Mouse (Mus musculus) forebrain, postnatal 0 days (tissue): ENCODE measurements at regions not wholly inside any gene's neighbourhood (a gene's known extent, or its start where the extent isn't known, plus 50 kb on each side); places are given as distances from the start of the nearest gene placed in this dataset.
"Not testable (repeated sequence)": the region's sequence is repeated elsewhere in the genome, so short reads cannot be mapped to it uniquely, and the experiment has no call there.

Experiments
- ATAC-seq: fragments of 200-750 bp; cut with Nextera tagmentation; 2 replicates; pipeline ENCODE4 v1.8.0; 2017; ENCODE audit warnings: mild to moderate bottlenecking, moderate library complexity
- DNase-seq: peaks from one replicate; pipeline ENCODE4 v3.0.0-alpha.2; 2015
- H3K27ac ChIP-seq: fragments of 300-500 bp; sonication (generic); 2 replicates; pipeline ENCODE4 v1.5.1; 2014; ENCODE audit warnings: low read depth, mild to moderate bottlenecking, antibody characterized with exemption, low read length, moderate library complexity, mixed read lengths
- H3K27me3 ChIP-seq: fragments of 300-500 bp; sonication (generic); 2 replicates; pipeline ENCODE4 v1.6.1; 2014; ENCODE audit warnings: mild to moderate bottlenecking, low read length, mixed read lengths; ENCODE audit not compliant: insufficient read depth
- H3K36me3 ChIP-seq: fragments of 300-500 bp; sonication (generic); 2 replicates; pipeline ENCODE4 v1.6.1; 2014; ENCODE audit warnings: mild to moderate bottlenecking, moderate library complexity; ENCODE audit not compliant: insufficient read depth
- H3K4me1 ChIP-seq: fragments of 300-500 bp; sonication (generic); 2 replicates; pipeline ENCODE4 v1.6.1; 2014; ENCODE audit warnings: antibody characterized with exemption; ENCODE audit not compliant: insufficient read depth
- H3K4me2 ChIP-seq: fragments of 300-500 bp; sonication (generic); 2 replicates; pipeline ENCODE4 v1.6.1; 2014; ENCODE audit warnings: low read depth, mild to moderate bottlenecking, moderate library complexity
- H3K4me3 ChIP-seq: fragments of 300-500 bp; sonication (generic); 2 replicates; pipeline ENCODE4 v1.5.1; 2014; ENCODE audit warnings: low read depth, low read length, mixed read lengths
- H3K9ac ChIP-seq: fragments of 300-500 bp; sonication (generic); 2 replicates; pipeline ENCODE4 v1.6.1; 2014; ENCODE audit warnings: mild to moderate bottlenecking
- H3K9me3 ChIP-seq: fragments of 300-500 bp; sonication (generic); 2 replicates; pipeline ENCODE4 v1.6.1; 2016; ENCODE audit warnings: low read length
- CTCF ChIP-seq: sonication (generic); IDR thresholded peaks from 2 replicates; pipeline ENCODE4 v1.5.1; 2016; ENCODE audit warnings: antibody characterized with exemption, control low read depth, low read depth
- WGBS: fragments of 180-500 bp; shearing (Covaris S2); extraction: QIAGEN DNeasy Blood & Tissue Kit; methylation state at CpG from one replicate; pipeline ENCODE4 v1.1.7; 2014; 5-methylcytosine and 5-hydroxymethylcytosine counted together

DNA sequence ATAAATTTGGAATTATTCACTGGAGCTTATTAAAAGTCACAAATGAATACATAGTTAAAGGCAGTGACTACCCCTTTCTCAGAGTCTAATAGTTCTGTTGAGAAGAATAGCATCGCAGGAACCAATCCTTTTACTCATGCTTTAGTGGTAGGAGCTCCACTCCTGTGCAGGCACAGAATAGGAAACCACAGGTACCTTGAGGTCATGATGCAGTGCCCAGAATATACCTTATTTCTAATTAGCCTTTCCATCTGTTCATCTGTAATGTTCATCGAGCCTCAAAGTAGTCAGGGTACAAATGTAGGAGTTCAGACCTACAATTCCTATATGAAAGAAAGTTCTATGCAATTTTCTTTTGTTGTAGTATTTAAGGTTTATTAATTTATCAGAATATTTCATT is 1099.6 kb upstream of the Manea start:
- Histone ChIP-seq H3K9ac (no peak overlapping the region), H3K4me3 (no peak overlapping the region)
- no peak for TF ChIP-seq CTCF

DNA sequence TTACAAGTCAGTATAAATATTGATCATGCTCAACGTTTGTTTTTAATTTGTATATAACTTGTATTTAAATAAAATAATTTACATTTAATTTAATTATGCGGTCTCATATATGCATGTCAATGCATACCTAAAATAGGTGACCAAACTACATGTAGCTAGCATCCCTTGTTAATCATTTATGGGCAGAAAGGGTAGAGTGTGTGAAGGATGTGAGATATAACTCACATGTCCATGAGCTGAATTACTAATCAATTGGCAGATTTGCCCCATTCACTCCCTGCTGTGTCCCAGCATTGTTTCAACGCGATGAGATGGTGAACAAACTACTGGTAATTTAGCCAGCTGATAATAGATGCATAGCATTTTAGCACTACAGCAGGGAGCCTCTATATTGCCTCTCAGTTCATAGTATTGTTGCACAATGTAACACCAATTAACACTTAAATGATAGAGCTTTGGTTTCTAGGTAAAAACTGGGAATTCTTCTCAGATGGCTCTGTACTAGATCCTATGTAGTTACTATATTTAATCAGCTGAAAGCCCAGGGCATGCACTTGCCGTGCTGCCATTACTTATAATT is 1082.6 kb upstream of the Manea start:
- no peak overlapping the region for H3K4me2 ChIP-seq
- H3K4me3 ChIP-seq, result no peak overlapping the region
- H3K9ac ChIP-seq, result no peak overlapping the region
- no peaks in the 10 kb centered on the region for H3K27me3 ChIP-seq
- H3K9me3 ChIP-seq, result no peaks in the 10 kb centered on the region
- H3K4me1 ChIP-seq, result peaks cover 5% of the 10 kb centered on the region; the same call in 1 of the 2 replicates
- DNase-seq, result no peak
- no peaks in the 10 kb centered on the region for H3K36me3 ChIP-seq
- WGBS, result 39% methylated on average over 5 of the region's 5 CpGs
- no peak overlapping the region for H3K27ac ChIP-seq
- no peak for ATAC-seq
- TF ChIP-seq CTCF, result no peak

More for the DNA sequence above, 1099.6 kb upstream of the Manea start:
- Histone ChIP-seq H3K4me1 (no peaks in the 10 kb centered on the region), H3K4me2 (no peak overlapping the region), H3K27ac (no peak overlapping the region), H3K36me3 (no peaks in the 10 kb centered on the region), H3K27me3 (no peaks in the 10 kb centered on the region), H3K9me3 (no peaks in the 10 kb centered on the region)
- 87% methylated on average over 2 of the region's 2 CpGs for WGBS
- ATAC-seq (no peak), DNase-seq (no peak)

DNA sequence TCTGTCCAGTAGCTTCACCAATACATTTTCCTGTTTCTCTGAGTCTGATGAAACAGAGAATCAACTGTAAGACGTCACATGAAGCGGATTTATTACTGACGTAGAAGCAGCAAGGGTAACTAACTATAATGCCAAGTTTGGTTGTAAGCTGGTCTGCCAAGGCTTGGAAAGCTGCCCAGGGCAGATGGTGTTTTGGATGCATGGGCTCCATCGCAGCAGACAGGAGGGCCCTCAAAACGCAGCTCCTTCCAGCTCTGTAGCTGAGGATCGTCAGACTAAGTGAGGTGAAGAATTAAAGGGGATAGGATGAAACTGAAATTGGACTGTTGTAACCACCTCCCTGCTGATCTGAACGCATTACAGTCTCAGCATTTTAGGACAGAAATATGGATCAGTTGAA is 1079.2 kb upstream of the Manea start:
- 36% methylated on average over 7 of the region's 7 CpGs for WGBS
- H3K36me3 ChIP-seq, result no peaks in the 10 kb centered on the region
- no peak overlapping the region for H3K9ac ChIP-seq
- no peaks in the 10 kb centered on the region for H3K27me3 ChIP-seq
- TF ChIP-seq CTCF, result no peak
- H3K27ac ChIP-seq, result no peak overlapping the region
- 0 out of 2 replicates have a peak overlapping the region, but pooled peaks have one; percentile 10 for H3K4me2 ChIP-seq
- H3K4me3 ChIP-seq, result no peak overlapping the region
- H3K4me1 ChIP-seq, result peaks cover 5% of the 10 kb centered on the region; the same call in 1 of the 2 replicates
- no peaks in the 10 kb centered on the region for H3K9me3 ChIP-seq
- peak; percentile 88 for ATAC-seq
- peak; percentile 85 for DNase-seq

GRCm38 (mm10) chr4:27423846-27424245 is 1077.2 kb upstream of the Manea start:
- Histone ChIP-seq H3K9ac (no peak overlapping the region), H3K9me3 (no peaks in the 10 kb centered on the region), H3K4me2 (no peak overlapping the region), H3K4me1 (peaks cover 5% of the 10 kb centered on the region; the same call in 1 of the 2 replicates), H3K36me3 (no peaks in the 10 kb centered on the region), H3K4me3 (no peak overlapping the region), H3K27me3 (no peaks in the 10 kb centered on the region), H3K27ac (no peak overlapping the region)
- DNase-seq (no peak), ATAC-seq (no peak)
- TF ChIP-seq CTCF, result no peak
- WGBS, result 89% methylated on average over 3 of the region's 3 CpGs

DNA sequence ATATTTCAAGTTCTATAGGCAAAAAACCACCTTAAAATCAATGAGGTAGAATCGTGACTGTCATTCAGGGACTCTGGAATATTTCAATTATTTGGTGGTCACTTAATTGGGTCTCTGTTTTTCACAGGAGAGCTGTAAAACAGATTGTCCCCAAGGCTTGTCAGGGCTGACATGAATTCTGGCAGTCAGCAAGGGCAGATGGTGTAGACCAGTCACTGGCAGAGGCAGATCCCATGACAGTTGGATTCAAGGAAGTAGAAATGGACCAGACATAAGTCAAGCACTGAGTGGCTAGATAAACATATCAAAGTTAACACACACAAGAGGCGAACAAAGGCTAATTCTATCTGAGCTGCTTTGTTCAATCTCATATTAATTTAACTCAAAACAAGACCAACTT is 1071.8 kb upstream of the Manea start:
- ATAC-seq (peak; percentile 81), DNase-seq (peak; percentile 34)
- Histone ChIP-seq H3K27me3 (no peaks in the 10 kb centered on the region), H3K9ac (no peak overlapping the region), H3K4me1 (no peaks in the 10 kb centered on the region), H3K4me2 (no peak overlapping the region), H3K27ac (no peak overlapping the region), H3K9me3 (no peaks in the 10 kb centered on the region), H3K4me3 (no peak overlapping the region), H3K36me3 (no peaks in the 10 kb centered on the region)
- no peak for TF ChIP-seq CTCF
- WGBS, result 52% methylated on average over 2 of the region's 2 CpGs

GRCm38 (mm10) chr4:27384941-27385340 is 1038.2 kb upstream of the Manea start:
- not testable (repeated sequence) for H3K9me3 ChIP-seq, DNase-seq, H3K27me3 ChIP-seq, H3K9ac ChIP-seq, H3K4me1 ChIP-seq, ATAC-seq, H3K36me3 ChIP-seq, H3K4me2 ChIP-seq, H3K27ac ChIP-seq, H3K4me3 ChIP-seq
- 91% methylated on average over 5 of the region's 5 CpGs for WGBS

GRCm38 (mm10) chr4:27346892-27347291 is 1000.2 kb upstream of the Manea start:
- H3K27ac ChIP-seq, result no peak overlapping the region
- H3K9me3 ChIP-seq, result no peaks in the 10 kb centered on the region
- no peaks in the 10 kb centered on the region for H3K4me1 ChIP-seq
- TF ChIP-seq CTCF, result no peak
- DNase-seq (no peak), ATAC-seq (no peak)
- no peaks in the 10 kb centered on the region for H3K27me3 ChIP-seq
- H3K4me3 ChIP-seq, result no peak overlapping the region
- H3K9ac ChIP-seq, result no peak overlapping the region
- no peak overlapping the region for H3K4me2 ChIP-seq
- H3K36me3 ChIP-seq, result no peaks in the 10 kb centered on the region
